Mouse (Mus musculus): ENCODE measurements at regions not wholly inside any gene's neighbourhood (a gene's known extent, or its start where the extent isn't known, plus 50 kb on each side); places are given as distances from the start of the nearest gene placed in this dataset.
"Not testable (repeated sequence)": the region's sequence is repeated elsewhere in the genome, so short reads cannot be mapped to it uniquely, and the experiment has no call there.

DNA sequence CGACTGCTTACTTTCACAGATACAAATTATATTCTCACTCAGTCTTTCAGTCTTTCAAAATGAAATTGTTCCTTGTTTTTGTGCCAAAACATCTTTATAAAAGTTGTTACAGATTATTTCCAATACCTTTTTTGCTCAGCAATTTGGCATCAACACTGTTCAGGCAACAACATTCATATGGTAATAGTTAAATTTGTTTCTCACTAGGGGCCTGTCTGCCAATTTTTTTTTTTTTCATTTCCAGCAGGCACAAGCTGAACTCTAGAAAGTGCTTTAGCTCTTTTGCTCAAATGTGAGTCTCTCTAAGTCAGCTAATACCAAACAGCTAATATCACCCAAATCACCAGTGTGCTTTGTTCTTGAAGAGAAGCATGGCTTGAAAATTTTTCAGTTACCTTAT is 199.4 kb downstream of the Antxr2 start:
- no peak for DNase-seq (ENCODE audit: low spot score in 2 of 2)

DNA sequence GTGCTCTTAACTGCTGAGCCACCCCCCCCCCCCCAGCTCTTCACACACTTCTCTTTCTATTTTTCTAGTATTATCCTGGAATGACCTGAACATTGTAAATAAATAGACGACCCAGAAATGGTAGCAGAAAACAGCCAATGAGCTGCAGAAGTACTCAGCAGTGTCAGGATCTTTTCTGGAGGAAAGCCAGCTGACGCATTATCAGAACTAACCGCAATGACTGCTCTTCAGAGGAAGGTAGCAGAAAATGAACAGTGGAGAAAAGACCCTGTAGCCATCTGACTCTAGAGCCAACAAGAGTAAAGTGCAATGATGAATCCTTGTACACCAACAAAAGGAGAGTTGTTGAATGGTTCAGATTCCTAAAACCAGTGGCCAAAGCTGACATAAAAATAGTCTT is 213.4 kb downstream of the Antxr2 start:
- no peak for DNase-seq (ENCODE audit: low spot score in 2 of 2)

DNA sequence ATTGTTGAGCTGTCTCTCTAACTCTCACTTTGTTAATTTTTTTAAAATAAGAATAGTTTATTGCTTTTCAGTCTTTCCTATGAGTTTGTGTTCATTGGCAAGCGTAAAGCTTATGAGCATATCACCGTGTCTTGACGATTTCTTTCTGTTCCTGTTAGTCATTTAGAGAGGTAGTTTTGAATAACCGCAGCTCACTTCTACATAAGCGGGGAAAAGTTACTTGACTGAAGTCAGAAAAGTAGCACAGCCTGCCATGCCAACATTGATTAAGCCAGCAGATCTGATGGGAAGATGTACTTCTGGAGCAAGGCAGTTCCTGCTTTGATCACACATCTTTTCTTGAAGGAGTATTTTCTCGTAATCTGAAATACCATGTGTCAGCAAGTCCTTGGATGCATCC is 215.5 kb downstream of the Antxr2 start:
- no peak for DNase-seq (ENCODE audit: low spot score in 2 of 2)

DNA sequence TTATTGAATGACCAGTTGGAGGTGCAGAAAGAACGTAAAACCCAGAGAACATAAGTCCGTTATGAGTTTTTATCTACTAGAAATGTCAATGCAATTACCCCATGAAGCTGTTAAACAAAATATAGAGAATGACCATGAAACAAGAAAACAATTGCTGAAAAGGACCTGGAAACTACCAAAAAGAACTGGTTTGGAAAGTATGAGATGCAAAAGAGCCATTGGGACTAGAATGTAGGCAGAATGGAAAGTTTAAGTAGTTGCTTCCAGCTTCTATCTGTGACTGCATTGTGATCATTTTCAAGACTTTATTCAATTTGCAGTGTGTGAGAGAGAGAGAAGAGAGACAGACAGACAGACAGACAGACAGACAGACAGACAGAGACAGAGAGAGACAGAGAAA is 216.1 kb downstream of the Antxr2 start:
- no peak for DNase-seq (ENCODE audit: low spot score in 2 of 2)

DNA sequence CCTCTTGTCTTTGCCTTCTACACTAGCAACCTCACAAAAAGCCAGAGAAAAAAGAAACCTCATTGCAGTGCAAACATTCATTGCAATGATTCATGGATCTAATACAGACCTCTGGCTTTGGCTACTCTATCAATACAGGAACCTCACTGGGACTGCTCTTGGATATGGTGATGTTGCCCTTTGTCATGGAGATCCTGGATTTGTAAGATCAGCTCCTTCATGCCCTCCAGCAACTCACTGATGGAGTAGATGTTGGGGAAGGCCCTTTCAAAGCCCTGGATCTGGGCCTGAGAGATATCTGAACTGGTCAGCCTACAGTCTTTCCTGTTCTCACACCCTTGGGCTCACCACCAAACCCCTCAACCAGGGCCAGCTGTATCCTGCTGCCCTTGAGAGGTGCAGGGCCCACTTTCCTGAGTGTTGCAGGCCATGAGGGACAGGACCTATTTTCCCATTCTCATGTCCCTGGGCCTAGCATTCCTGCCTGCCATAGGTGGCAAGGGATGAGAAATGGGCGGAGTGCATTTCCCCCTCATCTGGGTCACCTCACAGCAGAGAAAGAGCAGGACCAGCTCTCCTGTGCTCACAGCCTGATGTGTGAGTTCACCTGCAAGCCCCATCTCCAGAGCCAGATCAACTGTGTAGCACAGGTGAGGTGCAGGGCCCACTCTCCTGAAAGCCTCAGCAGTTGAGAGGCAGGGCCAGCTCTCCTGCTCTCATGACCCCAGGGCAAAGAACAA is 218.1 kb downstream of the Antxr2 start:
- DNase-seq (ENCODE audit: low spot score in 2 of 2), result no peak

DNA sequence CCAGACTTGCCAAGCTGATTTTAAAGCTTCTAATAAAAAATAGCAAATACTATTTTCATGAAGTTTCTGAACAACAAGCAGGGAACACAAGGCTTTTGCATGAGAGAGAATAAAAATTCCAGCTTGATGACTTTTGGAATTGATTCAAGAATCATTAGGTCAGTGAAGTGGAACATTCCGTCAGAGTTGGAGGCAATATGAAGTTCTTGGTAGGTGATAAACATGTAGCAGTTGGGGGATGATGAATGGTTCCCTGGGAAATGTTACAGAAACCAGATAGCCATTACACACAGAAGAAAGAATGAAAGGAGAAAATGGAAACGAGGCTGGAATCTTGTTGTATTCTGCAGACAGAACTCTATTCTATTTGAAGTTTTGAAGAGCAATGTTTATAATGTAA is 221.8 kb downstream of the Antxr2 start:
- DNase-seq (ENCODE audit: low spot score in 2 of 2), result no peak

DNA sequence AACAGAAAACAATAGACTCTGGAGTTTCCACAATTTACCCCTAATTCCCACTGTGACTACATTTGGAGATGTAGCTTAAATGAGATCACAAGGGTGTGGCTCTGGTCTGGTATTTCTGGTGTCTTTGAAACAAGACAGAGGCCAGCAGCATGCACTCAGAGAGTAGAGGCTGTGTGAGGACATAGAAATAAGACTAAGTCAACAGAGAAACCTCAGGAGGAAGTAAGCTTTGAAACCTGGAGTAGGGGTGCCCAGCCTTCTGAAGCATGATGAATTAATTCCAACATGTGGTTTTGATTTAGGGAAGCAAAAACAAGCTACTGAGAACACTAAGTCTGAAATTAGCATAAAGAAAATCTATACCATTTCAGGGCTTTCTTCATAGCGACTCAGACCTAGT is 223.7 kb downstream of the Antxr2 start:
- DNase-seq (ENCODE audit: low spot score in 2 of 2), result no peak

DNA sequence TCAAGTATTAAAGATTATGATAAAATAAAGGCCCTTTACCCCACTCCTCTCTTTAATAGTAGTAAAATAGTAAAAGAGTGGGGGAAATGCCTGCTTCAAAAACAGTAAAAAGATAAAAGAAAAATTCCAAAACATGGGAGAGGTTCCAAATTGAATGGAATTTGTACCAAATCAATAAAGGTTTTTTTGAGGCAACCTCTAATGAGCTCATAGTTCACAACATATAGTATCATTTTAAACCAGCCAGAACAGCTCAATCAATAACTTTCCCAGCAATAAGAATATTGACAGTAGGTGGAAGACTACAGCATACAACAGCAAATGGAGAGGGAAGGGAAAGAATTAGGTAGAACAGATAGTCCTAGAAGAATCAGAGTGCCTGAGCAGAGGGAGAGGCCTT is 224.1 kb downstream of the Antxr2 start:
- DNase-seq (ENCODE audit: low spot score in 2 of 2), result no peak

DNA sequence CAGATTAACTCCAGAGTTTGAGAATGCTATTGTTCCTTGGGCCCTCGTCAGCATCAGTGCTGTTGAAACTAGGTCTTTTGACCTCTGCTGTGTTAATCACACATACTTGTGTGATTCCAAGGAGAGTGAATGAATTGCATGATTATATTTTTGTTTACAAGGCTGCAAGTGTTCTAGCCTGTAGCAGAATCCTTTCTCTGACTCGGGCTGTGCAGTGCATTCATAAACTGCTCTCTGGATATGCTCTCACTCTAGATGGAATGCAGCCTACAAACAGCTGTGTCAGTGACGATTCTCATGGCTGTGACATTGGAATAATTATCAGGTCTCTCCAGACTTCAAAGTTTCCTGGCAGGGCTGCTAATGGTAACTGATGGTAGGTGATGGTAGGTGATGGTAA is 230.8 kb downstream of the Antxr2 start:
- no peak for DNase-seq (ENCODE audit: low spot score in 2 of 2)

DNA sequence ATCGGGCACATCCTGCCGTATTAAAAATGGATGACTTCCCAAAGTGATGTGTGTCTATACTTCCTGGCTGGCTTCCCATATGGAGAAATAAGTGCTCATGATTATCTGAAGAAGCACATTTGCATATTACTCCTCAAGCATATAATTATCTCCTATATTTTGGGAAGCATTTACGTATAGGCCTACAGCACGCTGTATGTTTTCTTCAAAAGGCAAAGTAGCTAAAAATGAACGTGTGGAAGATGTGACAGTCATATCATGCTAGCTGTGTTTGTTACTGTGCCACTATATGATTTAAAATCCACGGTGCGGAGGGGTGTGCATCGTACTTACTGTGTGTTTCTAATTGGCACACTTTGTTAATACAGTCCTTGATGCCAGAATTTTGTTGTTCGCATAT is 242.7 kb downstream of the Antxr2 start:
- DNase-seq (ENCODE audit: low spot score in 2 of 2), result no peak

DNA sequence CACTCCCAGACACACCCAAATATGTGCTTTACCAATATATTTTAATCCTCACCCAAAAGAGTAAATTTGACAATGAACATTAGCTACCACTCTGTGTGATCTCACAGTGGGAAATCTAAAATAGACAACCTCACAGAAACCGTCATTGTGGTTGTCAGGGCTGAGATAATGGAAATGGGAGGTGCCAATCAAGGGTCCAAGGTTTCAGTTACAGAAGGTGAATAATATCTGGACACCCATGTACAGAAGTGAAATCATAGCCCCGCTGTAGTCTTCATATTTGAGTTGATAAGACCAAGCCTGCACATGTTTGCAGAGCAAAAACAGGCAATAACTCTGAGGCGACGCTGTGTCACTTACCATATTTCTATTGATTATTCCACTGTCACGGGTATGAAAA is 243.8 kb downstream of the Antxr2 start:
- DNase-seq (ENCODE audit: low spot score in 2 of 2), result no peak

DNA sequence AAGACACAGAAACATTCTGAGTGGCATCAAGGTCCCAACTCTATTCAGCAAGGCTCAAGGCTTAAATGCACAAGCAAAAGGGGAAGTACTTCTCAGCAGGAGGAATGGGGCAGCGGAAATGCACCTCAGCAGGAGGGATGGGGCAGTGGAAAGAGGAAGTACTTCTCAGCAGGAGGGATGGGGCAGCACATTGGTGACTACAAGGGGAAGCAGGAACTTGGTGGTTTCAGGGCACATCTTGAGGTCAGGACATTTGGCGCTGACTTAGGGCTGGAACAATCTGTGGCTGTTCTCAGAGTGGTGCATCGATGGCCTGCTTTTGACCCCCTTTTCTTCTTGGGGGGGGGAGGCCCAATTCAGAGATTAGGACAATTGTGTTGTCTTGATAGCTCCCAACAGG is 255.7 kb downstream of the Antxr2 start:
- DNase-seq (ENCODE audit: low spot score in 2 of 2), result not testable (repeated sequence)

DNA sequence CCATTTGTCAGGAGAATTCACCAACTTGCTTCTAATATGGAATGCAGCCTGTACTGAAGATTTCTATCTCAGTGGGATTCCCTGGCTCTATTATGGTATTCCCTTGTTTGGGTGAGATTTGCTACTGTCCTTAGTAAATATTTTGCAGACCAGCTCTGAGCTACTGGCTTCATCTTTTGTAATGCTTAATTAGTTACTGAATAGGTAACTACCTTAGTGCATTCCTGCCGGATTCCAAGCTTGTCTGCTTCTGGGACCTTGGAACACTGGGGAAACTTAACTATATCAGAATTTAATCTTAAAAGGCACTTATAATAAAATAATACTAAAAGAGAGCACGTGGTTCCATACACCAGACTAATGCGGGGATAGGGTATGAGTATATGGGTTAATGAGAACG is 257.4 kb downstream of the Antxr2 start:
- not testable (repeated sequence) for DNase-seq (ENCODE audit: low spot score in 2 of 2)

DNA sequence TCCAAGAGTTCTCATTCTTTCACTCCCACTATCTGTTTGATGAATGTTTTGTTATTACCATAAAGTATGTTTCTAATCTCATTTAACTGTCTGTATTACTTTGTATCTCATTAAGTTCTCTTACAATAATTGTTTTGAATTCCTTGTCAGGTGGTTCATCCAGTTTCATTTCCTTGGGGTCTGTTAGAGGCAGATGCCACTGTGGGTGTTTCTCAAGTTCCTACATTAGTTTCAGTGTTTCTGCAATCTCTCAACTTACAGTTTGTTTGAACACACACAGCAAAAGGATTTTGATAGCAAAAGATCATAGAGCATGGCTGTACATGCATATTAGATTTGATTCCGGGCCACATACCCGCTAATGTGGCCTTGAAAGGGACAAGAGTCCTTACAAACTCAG is 280.5 kb upstream of the Gk2 start:
- DNase-seq (ENCODE audit: low spot score in 2 of 2), result no peak

DNA sequence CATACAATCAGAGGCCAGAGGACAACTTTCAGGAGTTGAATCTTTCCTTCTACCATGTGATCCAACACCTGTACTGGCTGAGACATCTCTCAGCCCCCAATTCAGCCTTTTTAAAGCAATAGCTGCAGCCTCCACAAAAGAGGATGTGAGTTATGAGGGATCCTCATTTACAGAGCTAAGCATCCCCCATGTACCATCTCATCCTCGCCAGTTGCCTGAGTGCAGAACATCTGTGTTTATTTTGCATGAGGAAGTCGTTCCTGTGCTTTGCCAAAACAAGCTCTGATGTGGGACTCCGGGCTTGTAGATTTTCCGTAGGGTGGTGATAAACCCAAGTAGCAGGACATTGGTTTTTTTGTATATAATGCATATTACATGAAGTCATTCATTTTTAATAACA is 274.1 kb upstream of the Gk2 start:
- DNase-seq (ENCODE audit: low spot score in 2 of 2), result no peak

DNA sequence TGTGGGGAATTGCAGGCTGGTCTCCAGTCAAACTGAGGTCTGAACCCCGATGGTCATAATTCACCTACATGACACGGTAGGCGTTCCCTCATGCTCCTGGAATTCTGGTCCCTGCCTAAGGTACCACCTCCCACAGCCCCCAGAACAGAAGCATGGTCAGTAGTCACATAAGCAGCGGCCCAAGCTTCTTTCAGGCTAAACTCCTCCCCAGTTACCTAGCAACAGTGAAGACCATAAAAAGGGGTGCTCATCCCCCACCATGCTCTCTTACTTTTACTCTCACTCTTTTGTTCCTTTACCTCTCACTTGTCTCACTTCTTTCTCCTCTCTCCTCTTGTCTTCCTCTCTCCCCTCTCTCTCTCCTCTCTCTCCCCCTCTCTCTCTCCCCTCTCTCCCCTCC is 262.5 kb upstream of the Gk2 start:
- DNase-seq (ENCODE audit: low spot score in 2 of 2), result not testable (repeated sequence)

DNA sequence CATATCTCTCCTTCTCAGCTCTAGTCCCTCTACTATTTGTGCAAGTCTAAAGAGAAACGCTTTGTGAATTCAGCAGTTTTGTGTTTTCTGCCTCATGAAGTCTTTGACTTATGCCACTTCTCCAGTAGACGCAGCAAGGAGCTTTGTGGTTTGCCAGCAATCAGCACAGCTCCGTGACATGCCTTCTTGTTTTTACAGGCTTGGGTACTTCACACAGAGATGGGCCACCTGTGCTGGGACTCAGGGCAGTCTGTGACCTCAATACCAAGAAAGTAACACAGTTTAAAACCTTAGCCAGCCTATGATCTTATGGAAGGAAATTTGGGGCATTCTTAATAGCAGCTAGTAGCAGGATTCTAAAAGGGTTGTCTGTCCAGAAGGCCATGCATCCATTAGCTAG is 248.4 kb upstream of the Gk2 start:
- DNase-seq (ENCODE audit: low spot score in 2 of 2), result no peak

DNA sequence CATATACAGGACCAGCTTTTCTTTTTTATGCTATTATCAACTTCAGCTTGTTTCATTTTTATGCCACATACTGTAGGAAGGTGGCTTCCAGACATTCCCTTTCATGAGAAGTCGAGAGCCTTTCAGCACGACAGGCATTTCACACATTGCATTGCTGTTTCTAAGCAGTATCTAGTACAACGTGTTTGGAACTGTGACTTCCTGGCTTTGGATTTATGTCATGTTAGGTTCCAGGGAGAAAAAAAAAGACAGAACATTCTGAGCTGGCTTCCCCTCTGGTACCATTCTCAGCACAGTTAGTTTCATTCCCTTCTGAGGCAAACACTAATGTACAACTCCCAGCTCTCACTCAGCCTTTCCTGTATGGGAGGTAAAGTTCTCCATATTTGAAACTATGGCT is 243.7 kb upstream of the Gk2 start:
- DNase-seq (ENCODE audit: low spot score in 2 of 2), result no peak

DNA sequence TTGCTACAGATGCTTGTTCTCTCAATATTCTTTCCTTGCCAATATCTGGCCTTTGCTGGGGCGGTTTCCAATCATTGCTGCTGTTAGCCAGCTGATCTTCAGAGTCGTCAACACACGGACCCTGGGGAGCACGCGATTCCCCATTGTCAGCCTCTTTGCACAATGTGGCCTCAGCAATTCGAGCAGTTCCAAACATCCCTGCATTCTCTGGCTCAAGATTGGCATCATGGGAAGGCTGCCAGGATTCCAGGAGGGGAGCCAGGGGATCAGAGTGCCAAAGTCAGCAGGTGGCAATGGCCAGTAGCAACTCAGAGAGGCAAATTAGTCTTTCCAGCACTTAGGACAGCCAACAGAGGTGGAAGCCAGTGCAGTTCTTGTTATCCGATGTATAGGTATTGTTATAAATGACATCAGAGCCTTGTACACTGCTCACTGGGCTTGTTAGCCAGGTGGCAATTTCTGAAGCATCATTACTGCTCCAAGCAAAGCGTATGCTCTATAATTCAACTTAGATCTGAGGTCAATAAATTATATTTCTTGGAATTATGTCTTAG is 240.8 kb upstream of the Gk2 start:
- peak in 1 of 2 experiments; percentile 21 for DNase-seq (ENCODE audit: low spot score in 2 of 2)

DNA sequence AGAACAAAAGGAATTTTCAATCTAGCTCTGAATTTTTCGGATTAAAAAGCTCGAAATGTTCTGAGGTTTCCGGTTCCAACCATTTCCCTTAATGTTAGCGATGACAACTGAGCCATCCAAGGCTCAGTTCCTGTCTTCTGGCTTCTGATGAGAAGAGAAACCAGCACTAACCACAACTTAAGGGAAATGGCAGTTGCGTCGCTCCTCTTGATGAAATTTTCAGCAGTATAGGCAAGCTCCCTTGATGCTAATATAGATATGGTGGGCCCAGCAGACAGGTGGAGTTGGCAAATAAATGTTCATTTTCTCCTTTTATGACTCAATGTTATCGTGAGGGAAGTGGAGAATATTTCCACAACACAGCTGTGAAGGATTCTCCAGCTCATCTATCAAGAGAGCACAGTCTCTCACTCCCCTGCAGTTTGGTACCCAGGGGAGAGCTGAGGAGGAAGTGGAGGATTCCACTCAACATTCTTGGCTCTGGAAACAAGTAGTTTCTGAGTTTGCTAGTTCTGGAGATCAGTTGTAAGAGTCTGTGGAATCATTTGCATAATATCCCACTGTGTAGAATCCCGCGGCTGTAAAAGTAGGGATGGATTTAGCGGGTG is 236.6 kb upstream of the Gk2 start:
- DNase-seq (ENCODE audit: low spot score in 2 of 2), result no peak

DNA sequence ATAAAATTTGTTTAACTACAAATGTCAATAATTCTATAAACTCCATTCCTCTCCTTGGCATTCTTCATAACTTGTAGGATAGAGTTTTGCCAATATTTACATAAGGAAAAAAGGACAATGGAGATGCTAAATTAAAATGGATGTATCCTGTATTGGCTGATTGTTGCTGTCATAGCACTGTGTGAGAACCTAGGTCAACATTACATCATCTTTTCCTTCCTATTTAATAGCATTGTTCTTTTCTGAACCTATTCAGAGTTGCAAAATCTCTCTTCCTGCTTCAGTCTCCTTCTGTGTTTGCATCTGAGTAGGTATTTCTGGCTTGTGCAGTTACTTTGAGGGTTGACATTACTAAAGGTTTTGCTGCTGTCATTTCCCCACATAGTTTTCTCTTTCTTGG is 228.6 kb upstream of the Gk2 start:
- no peak for DNase-seq (ENCODE audit: low spot score in 2 of 2)

DNA sequence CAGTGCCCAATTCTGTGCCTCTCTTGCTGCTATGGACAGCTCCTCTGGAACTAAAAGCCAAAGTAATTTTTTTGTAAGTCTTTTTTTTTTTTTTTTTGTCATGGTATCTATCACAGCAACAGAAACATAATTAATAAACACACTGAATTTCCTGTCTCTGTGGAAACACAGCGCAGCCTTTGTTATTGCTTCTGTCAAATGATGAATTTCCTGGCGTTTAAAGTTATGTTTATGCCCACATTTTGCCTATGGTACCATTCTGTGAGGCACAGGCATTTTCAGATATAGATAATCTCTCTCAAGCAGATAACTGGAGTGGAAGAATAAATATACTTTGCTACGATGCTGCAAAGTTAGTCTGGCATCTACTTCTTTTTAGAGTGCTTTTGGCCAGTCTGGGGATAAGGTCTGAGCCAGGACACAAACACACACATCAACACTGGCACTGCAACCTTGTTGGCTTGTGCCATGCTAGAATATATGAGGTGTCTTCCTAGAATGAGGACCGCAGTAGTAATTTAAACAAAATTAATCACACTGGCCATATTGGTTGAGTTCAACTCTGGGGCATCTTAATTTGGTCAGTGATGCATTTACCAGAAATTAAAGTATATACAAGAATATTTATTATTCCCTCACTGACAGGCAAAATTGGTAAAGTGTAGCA is 227.9 kb upstream of the Gk2 start:
- no peak for DNase-seq (ENCODE audit: low spot score in 2 of 2)

DNA sequence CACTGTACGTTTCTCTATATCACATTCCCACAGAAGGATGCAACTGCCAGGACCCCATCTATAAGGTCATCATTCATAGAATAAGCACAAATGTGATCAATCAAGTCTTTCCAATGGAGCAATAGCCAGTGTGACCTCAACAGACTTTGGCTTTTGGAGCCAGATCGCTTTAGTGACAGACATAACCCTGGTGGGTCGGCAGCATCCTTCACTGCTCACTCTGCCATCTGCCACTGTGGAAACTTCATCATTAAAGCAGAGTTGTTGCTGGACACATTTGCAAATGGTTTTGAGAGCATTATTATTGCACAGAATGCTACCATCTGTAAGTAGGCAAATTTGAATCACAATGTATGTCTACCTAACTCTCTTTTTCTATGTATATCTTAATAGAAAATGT is 212.9 kb upstream of the Gk2 start:
- DNase-seq (ENCODE audit: low spot score in 2 of 2), result no peak

All from urinary bladder, postnatal 4 days (tissue).